Mouse (Mus musculus): ENCODE results near the gene Slc36a2. TPM values are rescaled to one million over a fixed set of nuclear protein-coding genes. Genes with fewer than 3 reads are reported as not detected.
"Not testable (repeated sequence)": the region's sequence is repeated elsewhere in the genome, so short reads cannot be mapped to it uniquely, and the experiment has no call there.

Gene Slc36a2
- polyA plus RNA-seq, 1 experiment from 2014 or later, result 1.1 TPM

DNA sequence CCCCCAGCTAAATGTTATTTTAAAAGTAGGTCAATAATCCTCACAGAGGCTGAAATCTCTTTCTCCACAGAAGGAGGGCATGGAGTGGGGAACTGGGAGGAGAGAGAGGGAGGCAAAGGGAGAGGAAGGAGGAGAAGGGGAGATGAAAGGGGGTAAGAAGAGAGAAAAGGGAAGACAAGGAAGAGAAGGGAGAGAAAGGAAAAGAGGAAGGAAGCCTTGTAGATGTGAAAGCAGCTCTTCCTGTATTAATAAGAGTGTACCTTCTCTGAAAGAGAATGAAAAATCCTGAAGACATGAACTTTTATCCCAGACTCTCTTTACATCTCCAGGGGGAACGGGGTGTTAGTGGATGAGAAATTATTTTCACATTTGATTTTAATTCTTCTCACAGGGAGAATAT, 63.4 kb downstream of the Slc36a2 start:
- H3K4me1 ChIP-seq (replicated peaks), result no peaks in the 10 kb centered on the region
- no peaks in the 10 kb centered on the region for H3K36me3 ChIP-seq
- no peaks in the 10 kb centered on the region for H3K27me3 ChIP-seq
- ATAC-seq (ENCODE audit: low read depth), result no peak
- no peak overlapping the region for H3K4me3 ChIP-seq
- 97% methylated on average over 1 of the region's 1 CpGs for WGBS
- no peak overlapping the region for H3K4me2 ChIP-seq
- H3K9ac ChIP-seq, result no peak overlapping the region
- 0 out of 2 replicates have a peak, but pooled peaks cover 2% of the 10 kb centered on the region for H3K9me3 ChIP-seq
- H3K27ac ChIP-seq (replicated peaks), result no peak overlapping the region

- no peak for ATAC-seq (ENCODE audit: low read depth)
- no peaks in the 10 kb centered on the region for H3K27me3 ChIP-seq
- H3K9ac ChIP-seq, result no peak overlapping the region
- H3K27ac ChIP-seq (replicated peaks), result no peak overlapping the region
- 84% methylated on average over 8 of the region's 8 CpGs for WGBS
- H3K36me3 ChIP-seq, result no peaks in the 10 kb centered on the region
- no peak overlapping the region for H3K4me3 ChIP-seq
- H3K9me3 ChIP-seq, result 0 out of 2 replicates have a peak, but pooled peaks cover 2% of the 10 kb centered on the region
- H3K4me1 ChIP-seq (replicated peaks), result no peaks in the 10 kb centered on the region
- no peak overlapping the region for H3K4me2 ChIP-seq
Measured at GRCm38 (mm10) chr11:55120821-55121271, 64.0 kb downstream of the Slc36a2 start.

DNA sequence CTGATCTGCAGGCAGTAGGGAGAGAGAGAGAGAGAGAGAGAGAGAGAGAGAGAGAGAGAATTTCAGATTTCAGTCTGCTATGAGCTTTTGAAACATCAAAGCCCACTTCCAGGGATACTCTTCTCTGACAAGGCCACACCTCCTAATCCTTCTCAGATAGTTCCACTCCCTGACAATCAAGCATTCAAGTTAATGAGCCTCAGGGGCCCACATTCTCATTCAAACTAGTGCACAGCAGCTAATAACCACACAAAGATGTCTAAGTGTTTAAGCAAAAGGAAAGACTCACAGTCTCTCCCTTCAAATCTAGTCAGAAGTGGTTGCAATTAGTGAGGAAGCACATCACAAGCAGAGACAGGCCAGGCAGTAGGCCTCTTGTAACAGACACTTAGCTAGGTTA, 64.6 kb downstream of the Slc36a2 start:
- no peaks in the 10 kb centered on the region for H3K27me3 ChIP-seq
- no peak overlapping the region for H3K4me3 ChIP-seq
- ATAC-seq (ENCODE audit: low read depth), result no peak
- no peak overlapping the region for H3K4me2 ChIP-seq
- H3K36me3 ChIP-seq, result no peaks in the 10 kb centered on the region
- no peak overlapping the region for H3K9ac ChIP-seq
- H3K27ac ChIP-seq (replicated peaks), result no peak overlapping the region
- H3K4me1 ChIP-seq (replicated peaks), result no peaks in the 10 kb centered on the region
- H3K9me3 ChIP-seq, result 0 out of 2 replicates have a peak, but pooled peaks cover 2% of the 10 kb centered on the region

GRCm38 (mm10) chr11:55117031-55117430, 67.8 kb downstream of the Slc36a2 start:
- Histone ChIP-seq H3K27me3 (no peaks in the 10 kb centered on the region), H3K9me3 (0 out of 2 replicates have a peak, but pooled peaks cover 2% of the 10 kb centered on the region), H3K4me3 (no peak overlapping the region), H3K4me1 (replicated peaks) (no peaks in the 10 kb centered on the region), H3K27ac (replicated peaks) (no peak overlapping the region), H3K36me3 (no peaks in the 10 kb centered on the region), H3K9ac (no peak overlapping the region), H3K4me2 (no peak overlapping the region)
- WGBS, result 90% methylated on average over 2 of the region's 2 CpGs
- ATAC-seq (ENCODE audit: low read depth), result no peak

DNA sequence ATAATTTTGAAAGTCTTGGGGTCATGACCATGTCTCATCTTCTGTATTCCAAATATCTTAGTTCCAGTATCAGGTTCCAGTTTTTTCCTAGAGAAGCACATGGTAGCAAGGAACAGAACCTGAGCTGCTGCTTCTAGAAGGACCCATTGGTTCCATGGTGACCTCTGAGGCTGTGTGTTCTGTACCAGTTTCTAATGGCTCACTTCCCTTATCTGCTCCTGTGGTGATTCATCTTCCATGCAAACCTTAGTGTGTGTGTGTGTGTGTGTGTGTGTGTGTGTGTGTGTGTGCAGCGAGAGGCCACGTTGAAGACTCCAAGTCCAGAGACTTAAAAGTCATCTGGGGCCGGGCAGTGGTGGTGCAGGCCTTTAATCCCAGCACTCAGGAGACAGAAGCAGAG, 68.9 kb downstream of the Slc36a2 start:
- Histone ChIP-seq H3K27me3 (no peaks in the 10 kb centered on the region), H3K4me1 (replicated peaks) (no peaks in the 10 kb centered on the region), H3K36me3 (no peaks in the 10 kb centered on the region), H3K9ac (no peak overlapping the region), H3K27ac (replicated peaks) (no peak overlapping the region), H3K4me2 (no peak overlapping the region), H3K9me3 (0 out of 2 replicates have a peak, but pooled peaks cover 2% of the 10 kb centered on the region), H3K4me3 (no peak overlapping the region)
- no peak for ATAC-seq (ENCODE audit: low read depth)
- WGBS, result 98% methylated on average over 3 of the region's 3 CpGs

GRCm38 (mm10) chr11:55114291-55114690, 70.6 kb downstream of the Slc36a2 start:
- whole genome bisulfite sequencing, result 83% methylated on average over 2 of the region's 2 CpGs
- ATAC-seq (ENCODE audit: low read depth), result no peak
- no peaks in the 10 kb centered on the region for H3K27me3 ChIP-seq
- no peak overlapping the region for H3K27ac ChIP-seq (replicated peaks)
- no peaks in the 10 kb centered on the region for H3K9me3 ChIP-seq
- H3K4me3 ChIP-seq, result no peak overlapping the region
- H3K9ac ChIP-seq, result no peak overlapping the region
- H3K36me3 ChIP-seq, result peaks cover 4% of the 10 kb centered on the region; the same call in 1 of the 2 replicates
- no peaks in the 10 kb centered on the region for H3K4me1 ChIP-seq (replicated peaks)
- no peak overlapping the region for H3K4me2 ChIP-seq

GRCm38 (mm10) chr11:55113861-55114250, 71.0 kb downstream of the Slc36a2 start:
- not testable (repeated sequence) for H3K4me3 ChIP-seq; H3K27ac ChIP-seq (replicated peaks); H3K4me2 ChIP-seq; H3K9ac ChIP-seq; H3K4me1 ChIP-seq (replicated peaks); H3K27me3 ChIP-seq; H3K9me3 ChIP-seq; H3K36me3 ChIP-seq; ATAC-seq (ENCODE audit: low read depth)
- 49% methylated on average over 4 of the region's 4 CpGs for WGBS

DNA sequence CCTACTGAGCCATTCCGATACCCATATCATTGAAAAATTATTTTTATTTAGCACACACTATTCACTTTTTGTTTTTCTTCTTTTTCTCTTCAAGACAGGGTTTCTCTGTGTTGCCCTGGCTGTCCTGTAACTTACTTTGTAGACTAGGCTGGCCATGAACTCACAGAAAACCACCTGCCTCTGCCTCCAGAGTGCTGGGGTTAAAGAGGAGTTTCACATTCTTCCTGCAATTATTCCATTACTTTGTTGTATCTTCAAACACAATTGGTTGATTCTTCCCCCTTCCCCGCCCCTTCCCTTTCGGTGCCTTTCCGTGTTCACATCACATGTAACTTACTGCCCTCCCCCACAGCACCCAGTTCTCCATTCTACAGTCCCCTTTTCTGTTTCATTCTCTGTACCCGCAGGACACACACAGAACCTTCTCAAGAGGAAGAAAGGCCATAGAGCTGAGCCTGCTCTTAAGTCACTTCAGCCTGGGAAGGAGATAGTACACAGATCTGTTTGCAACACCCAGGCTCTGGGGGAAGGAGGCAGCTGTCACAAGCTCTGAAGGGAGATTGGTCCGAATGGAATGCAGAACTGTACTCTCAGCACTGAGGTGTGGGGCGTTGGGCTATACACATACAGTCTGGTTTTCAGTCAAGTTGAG, 71.5 kb downstream of the Slc36a2 start:
- no peak for ATAC-seq (ENCODE audit: low read depth)
- H3K9me3 ChIP-seq, result no peaks in the 10 kb centered on the region
- H3K9ac ChIP-seq, result no peak overlapping the region
- H3K36me3 ChIP-seq, result peaks cover 14% of the 10 kb centered on the region; the same call in 1 of the 2 replicates
- H3K4me2 ChIP-seq, result no peak overlapping the region
- 69% methylated on average over 7 of the region's 7 CpGs for WGBS
- H3K27ac ChIP-seq (replicated peaks), result no peak overlapping the region
- H3K27me3 ChIP-seq, result no peaks in the 10 kb centered on the region
- H3K4me1 ChIP-seq (replicated peaks), result no peaks in the 10 kb centered on the region
- no peak overlapping the region for H3K4me3 ChIP-seq

DNA sequence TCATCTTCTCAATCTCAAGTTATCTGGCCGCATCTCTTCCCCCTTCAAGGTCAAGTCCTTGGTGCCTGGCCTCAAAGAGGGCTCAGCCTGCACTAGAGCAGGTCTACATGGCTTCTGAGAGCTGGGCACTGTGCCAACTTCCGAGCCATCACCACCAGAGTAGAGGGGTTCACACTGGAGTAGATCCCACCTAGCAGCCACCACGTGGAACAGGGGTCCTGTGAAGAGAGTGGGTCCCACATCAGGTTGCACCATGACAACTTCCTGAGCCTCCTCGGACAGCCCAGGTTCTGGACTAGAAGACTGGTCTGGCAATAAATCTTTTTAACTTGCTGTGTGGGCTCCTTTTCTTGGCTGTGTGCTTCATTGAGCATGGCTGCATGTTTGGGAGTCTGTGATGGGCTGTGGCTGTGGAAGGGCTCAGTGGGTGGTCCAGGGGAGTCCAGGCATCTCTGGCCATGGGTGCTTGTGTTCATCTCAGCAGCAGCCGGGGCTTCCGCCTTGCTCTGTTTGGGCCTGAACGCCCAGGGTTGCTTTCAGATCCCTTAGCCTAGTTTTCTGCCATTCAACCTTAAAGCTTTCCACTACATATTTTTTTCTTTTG, 74.2 kb downstream of the Slc36a2 start:
- H3K4me3 ChIP-seq, result no peak overlapping the region
- 71% methylated on average over 7 of the region's 7 CpGs for WGBS
- ATAC-seq (ENCODE audit: low read depth), result no peak

DNA sequence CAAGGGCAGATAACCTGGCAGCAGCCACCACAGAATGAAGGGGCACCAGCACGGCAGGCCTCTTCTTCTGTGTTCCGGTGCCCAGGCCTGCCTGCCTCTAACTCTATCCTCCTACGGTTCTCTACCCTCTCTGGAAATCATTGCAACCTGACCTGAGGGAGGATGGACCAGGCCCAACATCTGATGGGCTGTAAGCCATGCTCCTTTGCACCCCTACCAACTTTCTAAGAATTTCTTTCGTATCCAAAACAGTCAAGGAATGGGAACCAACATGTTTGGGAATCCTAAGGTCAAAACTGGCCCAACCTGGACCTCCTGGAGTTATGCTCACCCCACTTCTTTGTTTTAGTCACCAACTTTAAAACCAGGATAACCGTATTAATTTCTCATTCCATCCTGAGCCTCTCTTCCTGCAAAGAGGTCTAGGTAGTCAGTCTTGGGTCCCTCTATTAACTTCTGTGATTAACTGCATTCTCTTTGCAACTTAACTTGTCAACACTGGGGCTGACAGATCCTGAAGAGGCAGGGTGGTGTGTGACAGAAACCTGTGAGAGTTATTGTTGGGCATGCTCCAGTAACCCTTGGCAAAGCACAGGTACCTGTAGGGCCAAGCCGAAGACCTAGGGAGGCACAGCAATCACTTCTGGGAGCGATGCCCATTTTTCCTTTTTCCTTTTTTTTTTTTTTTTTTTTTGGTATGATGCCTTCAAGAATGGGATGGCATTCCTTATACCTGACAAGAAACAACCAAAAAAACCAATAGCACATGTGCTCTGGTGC, 75.2 kb downstream of the Slc36a2 start:
- no peak overlapping the region for H3K9ac ChIP-seq
- H3K36me3 ChIP-seq, result peaks cover 34% of the 10 kb centered on the region
- no peaks in the 10 kb centered on the region for H3K4me1 ChIP-seq (replicated peaks)
- H3K27me3 ChIP-seq, result no peaks in the 10 kb centered on the region
- H3K9me3 ChIP-seq, result no peaks in the 10 kb centered on the region
- no peak overlapping the region for H3K4me3 ChIP-seq
- H3K4me2 ChIP-seq, result no peak overlapping the region
- no peak for ATAC-seq (ENCODE audit: low read depth)
- no peak overlapping the region for H3K27ac ChIP-seq (replicated peaks)
- WGBS, result 91% methylated on average over 7 of the region's 7 CpGs

More for the DNA sequence above, 74.2 kb downstream of the Slc36a2 start:
- Histone ChIP-seq H3K27me3 (no peaks in the 10 kb centered on the region), H3K9me3 (no peaks in the 10 kb centered on the region), H3K4me2 (no peak overlapping the region), H3K4me1 (replicated peaks) (no peaks in the 10 kb centered on the region), H3K27ac (replicated peaks) (no peak overlapping the region), H3K36me3 (peaks cover 31% of the 10 kb centered on the region), H3K9ac (no peak overlapping the region)

Data from neural tube, embryonic 13.5 days (tissue).